ENCODE assay signal across 8 mouse cellular contexts in genomic region chr7:40898096-40898710, GRCm38 (mm10). TPM values are rescaled to one million over a fixed set of nuclear protein-coding genes. Genes with fewer than 3 reads are reported as not detected.
DNase-seq lines count a peak whose midpoint lies in the region; ATAC-seq and TF ChIP-seq lines count a peak whose summit lies in the region.

Vstm2b (plus strand) TSS chr7:40898328.

- TF ChIP-seq CTCF in embryonic fibroblast, embryonic 13.5 days (IDR thresholded peaks at IDR 0.05; ENCODE audit: borderline replicate concordance, insufficient read depth, low read length), result no peak

- peaks cover 74% of the 10 kb centered on the region for H3K27me3 ChIP-seq in lung, embryonic 15.5 days
- peaks cover 6% of the 10 kb centered on the region; the same call in 1 of the 2 replicates for H3K27me3 ChIP-seq in midbrain, embryonic 15.5 days (replicated peaks)

- no peaks in the 10 kb centered on the region for H3K9me3 ChIP-seq in lung, embryonic 15.5 days
- H3K9me3 ChIP-seq in midbrain, embryonic 15.5 days, result no peaks in the 10 kb centered on the region

- H3K27ac ChIP-seq in lung, embryonic 15.5 days, result no peak within 1 kb of the TSS
- no peak within 1 kb of the TSS for H3K27ac ChIP-seq in embryonic fibroblast, embryonic 13.5 days (ENCODE audit: insufficient read depth, low read length)
- peak within 1 kb of the TSS; percentile 66 for H3K27ac ChIP-seq in midbrain, embryonic 15.5 days

- under 1% methylated on average over 34 of the region's 35 CpGs for WGBS in lung, embryonic 15.5 days
- WGBS in midbrain, embryonic 15.5 days, result under 1% methylated on average over 35 of the region's 35 CpGs

- ATAC-seq in lung, embryonic 15.5 days (ENCODE audit: borderline replicate concordance, extremely low read depth, low FRiP score, low TSS enrichment), result 0 out of 2 replicates have a peak, but pooled peaks have one; percentile 8
- peak; percentile 25 for ATAC-seq in midbrain, embryonic 15.5 days (replicated peaks)
- no peak for ATAC-seq in megakaryocyte progenitor cell, adult 5-6 weeks (replicated peaks; ENCODE audit: poor library complexity)

- peak within 1 kb of the TSS; percentile 37 for H3K4me3 ChIP-seq in lung, embryonic 15.5 days
- H3K4me3 ChIP-seq in embryonic fibroblast, embryonic 13.5 days (ENCODE audit: insufficient read depth, low read length), result peak within 1 kb of the TSS; percentile 40
- peak within 1 kb of the TSS; percentile 66 for H3K4me3 ChIP-seq in midbrain, embryonic 15.5 days

- peak within 1 kb of the TSS; percentile 65 for H3K4me2 ChIP-seq in lung, embryonic 15.5 days
- peak within 1 kb of the TSS; percentile 95 for H3K4me2 ChIP-seq in midbrain, embryonic 15.5 days

- TF ChIP-seq POLR2A in embryonic fibroblast, embryonic 13.5 days (IDR thresholded peaks at IDR 0.05; ENCODE audit: low read depth, low read length), result no peak

- no peak for DNase-seq in lung, postnatal 25 days (ENCODE audit: low spot score)
- peak in 1 of 2 experiments; percentile 24 for DNase-seq in layer of hippocampus, postnatal 36 days
- DNase-seq in urinary bladder, postnatal 4 days (ENCODE audit: low spot score in 2 of 2), result no peak
- DNase-seq in adipocyte (ENCODE audit: low spot score), result no peak

- H3K9ac ChIP-seq in lung, embryonic 15.5 days, result no peak within 1 kb of the TSS
- H3K9ac ChIP-seq in midbrain, embryonic 15.5 days, result peak within 1 kb of the TSS; percentile 73

- no peaks in the 10 kb centered on the region for H3K36me3 ChIP-seq in lung, embryonic 15.5 days
- H3K36me3 ChIP-seq in midbrain, embryonic 15.5 days (replicated peaks), result no peaks in the 10 kb centered on the region

- H3K4me1 ChIP-seq in lung, embryonic 15.5 days, result 0 out of 2 replicates have a peak, but pooled peaks cover 4% of the 10 kb centered on the region
- H3K4me1 ChIP-seq in embryonic fibroblast, embryonic 13.5 days (ENCODE audit: control insufficient read depth, insufficient read depth, low read length), result no peaks in the 10 kb centered on the region
- H3K4me1 ChIP-seq in midbrain, embryonic 15.5 days, result peaks cover 39% of the 10 kb centered on the region

RNA-seq across cellular contexts. Expression of gene Vstm2b, which starts in this region (rescaled TPM):
- 0.65 and 0.96 TPM in 2 replicates for polyA plus RNA-seq in lung, embryonic 15.5 days (2015; fragmentation: Nextera tagmentation; extraction: Ambion mirVana)
- polyA plus RNA-seq in embryonic fibroblast, embryonic 13.5 days (2011; ENCODE audit: insufficient read length, low read depth, missing spikeins), result 0.68 and 1.5 TPM in 2 replicates
- total RNA-seq in layer of hippocampus, postnatal 36 days (2021), result 10 to 100 TPM; 65.4 to 74.6 TPM
- 23.4 and 25.9 TPM in 2 replicates for polyA plus RNA-seq in midbrain, embryonic 15.5 days (2015; fragmentation: Nextera tagmentation; extraction: Ambion mirVana)
- total RNA-seq in megakaryocyte progenitor cell, adult 5-6 weeks (2015), result not detected in 2 replicates
- not detected in 2 replicates for total RNA-seq in megakaryocyte progenitor cell, adult 5-6 weeks (2017)

Comparison
In these comparisons a context has a peak if more than half of its experiments do, and no peak if none do; other contexts are left out.
1. RNA of gene Vstm2b (total RNA-seq): 65.4 to 74.6 TPM in layer of hippocampus, postnatal 36 days; not detected in megakaryocyte progenitor cell, adult 5-6 weeks; every median in the first group is over 10 times any median in the second.
2. Peak in ATAC-seq, H3K4me3 ChIP-seq and H3K4me2 ChIP-seq in lung, embryonic 15.5 days; RNA of the gene not detected or under 1 TPM.
3. Peak in every context shown above with its lines, with median percentiles within 50 percentile points of each other: H3K4me3 ChIP-seq.